Comparison of ENCODE assay signal across 11 mouse cellular contexts in genomic region chr17:46033607-46034006, GRCm38 (mm10). TPM values are rescaled to one million over a fixed set of nuclear protein-coding genes. Genes with fewer than 3 reads are reported as not detected.
DNase-seq lines count a peak whose midpoint lies in the region; ATAC-seq and TF ChIP-seq lines count a peak whose summit lies in the region.
"Had no signal": no experiment of that assay in that cellular context is flagged by ENCODE, and none has a peak within 500 bp of the region (broad histone marks: within the 10 kb centered on the region; RNA-seq: fewer than 3 reads in every experiment).

No protein-coding gene starts in this region.

- no peak for DNase-seq in gastrocnemius, adult 2 months
- no peak for DNase-seq in gastrocnemius, postnatal 14 days
- no peak for DNase-seq in liver, embryonic 11.5 days (ENCODE audit: low spot score)
- no peak for DNase-seq in liver, postnatal 0 days
- DNase-seq in midbrain, embryonic 14.5 days, result peak; percentile 14
- no peak for DNase-seq in urinary bladder, postnatal 14 days (ENCODE audit: low spot score)
- no peak for DNase-seq in adrenal gland, adult 8-10 months
- DNase-seq: right cerebral cortex, postnatal 14 days had no signal

- no peaks in the 10 kb centered on the region for H3K36me3 ChIP-seq in liver, embryonic 11.5 days (ENCODE audit: control insufficient read depth, insufficient read depth, low read length)
- H3K36me3 ChIP-seq in liver, postnatal 0 days (replicated peaks; ENCODE audit: insufficient read depth, low read length), result no peaks in the 10 kb centered on the region
- no peaks in the 10 kb centered on the region for H3K36me3 ChIP-seq in embryonic facial prominence, embryonic 15.5 days
- no peaks in the 10 kb centered on the region for H3K36me3 ChIP-seq in midbrain, embryonic 14.5 days (ENCODE audit: control insufficient read depth, insufficient read depth, low read length)
- H3K36me3 ChIP-seq: midbrain, embryonic 12.5 days had no signal

- no peak for TF ChIP-seq CTCF in gastrocnemius, adult 2 months (IDR thresholded peaks at IDR 0.05)
- TF ChIP-seq CTCF in liver, postnatal 0 days (IDR thresholded peaks at IDR 0.05; ENCODE audit: low read depth), result no peak

- peaks cover 32% of the 10 kb centered on the region for H3K4me1 ChIP-seq in liver, embryonic 11.5 days (replicated peaks; ENCODE audit: control insufficient read depth, insufficient read depth, low read length)
- peaks cover 16% of the 10 kb centered on the region for H3K4me1 ChIP-seq in liver, postnatal 0 days (ENCODE audit: insufficient read depth)
- H3K4me1 ChIP-seq in embryonic facial prominence, embryonic 15.5 days, result peaks cover 32% of the 10 kb centered on the region
- H3K4me1 ChIP-seq in midbrain, embryonic 14.5 days (ENCODE audit: control insufficient read depth, insufficient read depth, low read length), result peaks cover 12% of the 10 kb centered on the region

- WGBS in liver, embryonic 11.5 days, result 47% methylated on average over 2 of the region's 2 CpGs
- 53% methylated on average over 2 of the region's 2 CpGs for WGBS in liver, postnatal 0 days (ENCODE audit: insufficient replicate concordance)
- 31% methylated on average over 2 of the region's 2 CpGs for WGBS in embryonic facial prominence, embryonic 15.5 days
- 39% methylated on average over 2 of the region's 2 CpGs for WGBS in midbrain, embryonic 14.5 days

- no peak overlapping the region for H3K4me2 ChIP-seq in liver, embryonic 11.5 days
- no peak overlapping the region for H3K4me2 ChIP-seq in liver, postnatal 0 days (ENCODE audit: low read depth, low read length)
- H3K4me2 ChIP-seq in embryonic facial prominence, embryonic 15.5 days (replicated peaks), result peak overlapping the region; percentile 71; the same call in 1 of the 2 replicates
- H3K4me2 ChIP-seq in midbrain, embryonic 14.5 days (ENCODE audit: low read length), result no peak overlapping the region

- TF ChIP-seq EP300 in liver, postnatal 0 days (IDR thresholded peaks at IDR 0.05; ENCODE audit: low read depth), result no peak

- H3K9ac ChIP-seq in liver, embryonic 11.5 days (ENCODE audit: low read depth, low read length), result 0 out of 2 replicates have a peak overlapping the region, but pooled peaks have one; percentile 34
- no peak overlapping the region for H3K9ac ChIP-seq in liver, postnatal 0 days (replicated peaks)
- no peak overlapping the region for H3K9ac ChIP-seq in embryonic facial prominence, embryonic 15.5 days
- H3K9ac ChIP-seq in midbrain, embryonic 14.5 days (replicated peaks; ENCODE audit: low read length), result no peak overlapping the region
- H3K9ac ChIP-seq: midbrain, embryonic 12.5 days had no signal

- H3K9me3 ChIP-seq in liver, embryonic 11.5 days (ENCODE audit: control insufficient read depth, low read length), result no peaks in the 10 kb centered on the region
- H3K9me3 ChIP-seq in liver, postnatal 0 days (ENCODE audit: low read length), result no peaks in the 10 kb centered on the region
- no peaks in the 10 kb centered on the region for H3K9me3 ChIP-seq in embryonic facial prominence, embryonic 15.5 days (replicated peaks)
- H3K9me3 ChIP-seq in midbrain, embryonic 14.5 days (ENCODE audit: control insufficient read depth, low read length), result no peaks in the 10 kb centered on the region
- H3K9me3 ChIP-seq: midbrain, embryonic 12.5 days had no signal

- no peaks in the 10 kb centered on the region for H3K27me3 ChIP-seq in liver, embryonic 11.5 days (replicated peaks; ENCODE audit: control insufficient read depth, insufficient read depth, low read length)
- H3K27me3 ChIP-seq in liver, postnatal 0 days (ENCODE audit: insufficient read depth, low read length), result no peaks in the 10 kb centered on the region
- H3K27me3 ChIP-seq in embryonic facial prominence, embryonic 15.5 days, result no peaks in the 10 kb centered on the region
- H3K27me3 ChIP-seq in midbrain, embryonic 14.5 days (ENCODE audit: control insufficient read depth, insufficient read depth, low read length), result no peaks in the 10 kb centered on the region

- intact Hi-C loops in gastrocnemius, adult 2 months (cut with DNase I), result loop anchor here (10.0 kb wide), 1 partner anchor 439 kb away; the partner anchor contains the start of gene Slc29a1
- intact Hi-C loops in gastrocnemius, postnatal 14 days (cut with DNase I; ENCODE audit: low total_unique reads), result loop anchor here (2.0 to 5.0 kb wide), 2 partner anchors 186 to 303 kb away; no protein-coding TSS in a partner anchor

- no peak overlapping the region for H3K4me3 ChIP-seq in gastrocnemius, adult 2 months
- no peak overlapping the region for H3K4me3 ChIP-seq in liver, embryonic 11.5 days (ENCODE audit: low read depth, low read length)
- H3K4me3 ChIP-seq in liver, postnatal 0 days (ENCODE audit: low read depth, low read length), result no peak overlapping the region
- no peak overlapping the region; the same call in 1 of the 2 replicates for H3K4me3 ChIP-seq in embryonic facial prominence, embryonic 15.5 days (replicated peaks)
- H3K4me3 ChIP-seq in midbrain, embryonic 14.5 days (replicated peaks; ENCODE audit: low read depth, low read length), result no peak overlapping the region
- H3K4me3 ChIP-seq: erythroblast, embryonic 14.5 days; midbrain, embryonic 12.5 days had no signal

- ATAC-seq in liver, embryonic 11.5 days (replicated peaks; ENCODE audit: low FRiP score), result no peak
- no peak for ATAC-seq in liver, postnatal 0 days
- ATAC-seq in embryonic facial prominence, embryonic 15.5 days (ENCODE audit: insufficient number of reproducible peaks, low FRiP score, low TSS enrichment, low read depth), result no peak
- no peak for ATAC-seq in midbrain, embryonic 14.5 days (ENCODE audit: low FRiP score, low TSS enrichment)

- peak overlapping the region; percentile 99 for H3K27ac ChIP-seq in gastrocnemius, adult 2 months
- H3K27ac ChIP-seq in liver, embryonic 11.5 days (ENCODE audit: low read depth, low read length), result no peak overlapping the region
- H3K27ac ChIP-seq in liver, postnatal 0 days (ENCODE audit: low read depth), result no peak overlapping the region
- 0 out of 2 replicates have a peak overlapping the region, but pooled peaks have one; percentile 39 for H3K27ac ChIP-seq in embryonic facial prominence, embryonic 15.5 days (replicated peaks)
- H3K27ac ChIP-seq in midbrain, embryonic 14.5 days (replicated peaks; ENCODE audit: low read depth, low read length), result no peak overlapping the region
- H3K27ac ChIP-seq: midbrain, embryonic 12.5 days had no signal

RNA-seq across cellular contexts. Expression of gene Vegfa, which starts 1.4 kb away (rescaled TPM):
- total RNA-seq in gastrocnemius, adult 2 months (2021), result 100 to 1,000 TPM; 135 to 219 TPM
- total RNA-seq in gastrocnemius, postnatal 14 days (2021), result 10 to 100 TPM; 73.9 to 95.9 TPM
- 3.4 and 4.6 TPM in 2 replicates for polyA plus RNA-seq in liver, embryonic 11.5 days (2014; fragmentation: Nextera tagmentation; extraction: Ambion mirVana)
- polyA plus RNA-seq in liver, postnatal 0 days (2015; fragmentation: Nextera tagmentation; extraction: Ambion mirVana), result 2.8 and 3.1 TPM in 2 replicates
- 4.6 and 6.9 TPM in 2 replicates for polyA plus RNA-seq in embryonic facial prominence, embryonic 15.5 days (2015; fragmentation: Nextera tagmentation; extraction: Ambion mirVana)
- polyA plus RNA-seq in midbrain, embryonic 14.5 days (2014; fragmentation: Nextera tagmentation; extraction: Ambion mirVana), result 4.3 and 5.5 TPM in 2 replicates
- 100 to 1,000 TPM; 270 to 756 (median 501) TPM for total RNA-seq in adrenal gland, adult 8-10 months (2022)

Comparison
In these comparisons a context has a peak if more than half of its experiments do, and no peak if none do; other contexts are left out.
1. H3K27ac ChIP-seq: peak in gastrocnemius, adult 2 months (single experiment) and embryonic facial prominence, embryonic 15.5 days (single experiment); none in liver, embryonic 11.5 days (single experiment), liver, postnatal 0 days (single experiment) and midbrain, embryonic 14.5 days (single experiment).